Mouse (Mus musculus) lung, postnatal 0 days (tissue): ENCODE data around the gene Trh. TPM values are rescaled to one million over a fixed set of nuclear protein-coding genes. Genes with fewer than 3 reads are reported as not detected.

Experiments used
- ATAC-seq: fragments of 200-750 bp; cut with Nextera tagmentation; 2 replicates; pipeline ENCODE4 v1.8.0; 2017; ENCODE audit warnings: moderate library complexity
- DNase-seq: peaks from one replicate; pipeline ENCODE4 v3.0.0-alpha.2; 2016; ENCODE audit warnings: low spot score
- H3K27ac ChIP-seq: fragments of 300-500 bp; sonication (generic); 2 replicates; pipeline ENCODE4 v1.5.1; 2014; ENCODE audit warnings: antibody characterized with exemption, mild to moderate bottlenecking, low read length, mixed read lengths
- H3K27me3 ChIP-seq: fragments of 300-500 bp; sonication (generic); replicated peaks from 2 replicates; pipeline ENCODE4 v1.6.1; 2014; ENCODE audit warnings: low read length, mixed read lengths; ENCODE audit not compliant: insufficient read depth
- H3K36me3 ChIP-seq: fragments of 300-500 bp; sonication (generic); 2 replicates; pipeline ENCODE4 v1.6.1; 2014; ENCODE audit warnings: low read length, mixed read lengths; ENCODE audit not compliant: insufficient read depth
- H3K4me1 ChIP-seq: fragments of 300-500 bp; sonication (generic); 2 replicates; pipeline ENCODE4 v1.6.1; 2014; ENCODE audit warnings: antibody characterized with exemption, low read depth, low read length, mixed read lengths; ENCODE audit not compliant: insufficient read depth
- H3K4me2 ChIP-seq: fragments of 300-500 bp; sonication (generic); replicated peaks from 2 replicates; pipeline ENCODE4 v1.6.1; 2014; ENCODE audit warnings: low read depth, mild to moderate bottlenecking, low read length, moderate library complexity, mixed read lengths
- H3K4me3 ChIP-seq: fragments of 300-500 bp; sonication (generic); 2 replicates; pipeline ENCODE4 v1.5.1; 2014; ENCODE audit warnings: low read depth, low read length
- H3K9ac ChIP-seq: fragments of 300-500 bp; sonication (generic); replicated peaks from 2 replicates; pipeline ENCODE4 v1.6.1; 2014; ENCODE audit warnings: low read depth, mild to moderate bottlenecking
- H3K9me3 ChIP-seq: fragments of 300-500 bp; sonication (generic); 2 replicates; pipeline ENCODE4 v1.6.1; 2016; ENCODE audit warnings: low read length, mixed read lengths
- CTCF ChIP-seq: IDR thresholded peaks from 2 replicates; pipeline ENCODE4 v1.5.1; 2016; ENCODE audit warnings: antibody characterized with exemption, mild to moderate bottlenecking
- EP300 ChIP-seq: IDR thresholded peaks from 2 replicates; pipeline ENCODE4 v1.6.1; 2016; ENCODE audit warnings: antibody characterized with exemption, mild to moderate bottlenecking, control low read depth
- WGBS: fragments of 180-500 bp; shearing (Covaris S2); extraction: QIAGEN DNeasy Blood & Tissue Kit; methylation state at CpG from one replicate; pipeline ENCODE4 v1.1.7; 2014; 5-methylcytosine and 5-hydroxymethylcytosine counted together
- polyA plus RNA-seq: library from polyadenylated mRNA; unstranded; fragments of >200 nt; fragmentation: Nextera tagmentation; extraction: Ambion mirVana; gene quantifications from 2 replicates; pipeline ENCODE4 v1.2.1, GENCODE M21; 2015

Trh gene
- polyA plus RNA-seq, 1 experiment from 2014 or later: 0.47 TPM

GRCm38 (mm10) chr6:92231356-92231755 lies 13.1 kb downstream of the Trh start:
- ATAC-seq (no peak), DNase-seq (no peak)
- Histone ChIP-seq H3K4me1 (no peaks in the 10 kb centered on the region), H3K36me3 (no peaks in the 10 kb centered on the region), H3K27ac (no peak overlapping the region), H3K4me2 (no peak overlapping the region), H3K4me3 (no peak overlapping the region), H3K27me3 (no peaks in the 10 kb centered on the region), H3K9ac (no peak overlapping the region), H3K9me3 (no peaks in the 10 kb centered on the region)
- TF ChIP-seq CTCF (no peak), EP300 (no peak)
- 33% methylated on average over 1 of the region's 1 CpGs for WGBS

GRCm38 (mm10) chr6:92229586-92229985 lies 14.9 kb downstream of the Trh start:
- Histone ChIP-seq H3K9ac (no peak overlapping the region), H3K4me2 (no peak overlapping the region), H3K27me3 (no peaks in the 10 kb centered on the region), H3K4me3 (no peak overlapping the region), H3K27ac (no peak overlapping the region), H3K4me1 (no peaks in the 10 kb centered on the region), H3K36me3 (no peaks in the 10 kb centered on the region), H3K9me3 (no peaks in the 10 kb centered on the region)
- TF ChIP-seq CTCF (no peak), EP300 (no peak)
- ATAC-seq: no peak
- WGBS: 93% methylated on average over 2 of the region's 2 CpGs
- DNase-seq: no peak

GRCm38 (mm10) chr6:92229103-92229502 lies 15.3 kb downstream of the Trh start:
- ATAC-seq (no peak), DNase-seq (no peak)
- no peaks in the 10 kb centered on the region for H3K36me3 ChIP-seq
- H3K27ac ChIP-seq: no peak overlapping the region
- H3K9me3 ChIP-seq: no peaks in the 10 kb centered on the region
- H3K27me3 ChIP-seq: no peaks in the 10 kb centered on the region
- H3K4me3 ChIP-seq: no peak overlapping the region
- no peak overlapping the region for H3K4me2 ChIP-seq
- no peaks in the 10 kb centered on the region for H3K4me1 ChIP-seq
- no peak for TF ChIP-seq CTCF
- no peak for TF ChIP-seq EP300
- no peak overlapping the region for H3K9ac ChIP-seq

- DNase-seq: no peak
- no peak overlapping the region for H3K27ac ChIP-seq
- no peak for ATAC-seq
- 65% methylated on average over 1 of the region's 1 CpGs for WGBS
- no peak overlapping the region for H3K4me3 ChIP-seq
- H3K9me3 ChIP-seq: no peaks in the 10 kb centered on the region
- no peak overlapping the region for H3K4me2 ChIP-seq
- no peaks in the 10 kb centered on the region for H3K36me3 ChIP-seq
- H3K27me3 ChIP-seq: no peaks in the 10 kb centered on the region
- H3K4me1 ChIP-seq: no peaks in the 10 kb centered on the region
- TF ChIP-seq CTCF (no peak), EP300 (no peak)
- no peak overlapping the region for H3K9ac ChIP-seq
Observed at GRCm38 (mm10) chr6:92224981-92225380, 19.5 kb downstream of the Trh start.

- DNase-seq (no peak), ATAC-seq (no peak)
- H3K9ac ChIP-seq: no peak overlapping the region
- 82% methylated on average over 3 of the region's 3 CpGs for WGBS
- TF ChIP-seq CTCF (no peak), EP300 (no peak)
- H3K4me1 ChIP-seq: no peaks in the 10 kb centered on the region
- H3K36me3 ChIP-seq: no peaks in the 10 kb centered on the region
- no peaks in the 10 kb centered on the region for H3K27me3 ChIP-seq
- no peak overlapping the region for H3K4me2 ChIP-seq
- no peaks in the 10 kb centered on the region for H3K9me3 ChIP-seq
- no peak overlapping the region for H3K27ac ChIP-seq
- H3K4me3 ChIP-seq: no peak overlapping the region
Observed at GRCm38 (mm10) chr6:92222021-92222420, 22.4 kb downstream of the Trh start.

GRCm38 (mm10) chr6:92221604-92222003 lies 22.8 kb downstream of the Trh start:
- H3K27ac ChIP-seq: no peak overlapping the region
- DNase-seq (no peak), ATAC-seq (no peak)
- H3K9ac ChIP-seq: no peak overlapping the region
- H3K4me3 ChIP-seq: no peak overlapping the region
- no peaks in the 10 kb centered on the region for H3K4me1 ChIP-seq
- no peak overlapping the region for H3K4me2 ChIP-seq
- no peaks in the 10 kb centered on the region for H3K36me3 ChIP-seq
- TF ChIP-seq CTCF (no peak), EP300 (no peak)
- no peaks in the 10 kb centered on the region for H3K27me3 ChIP-seq
- 61% methylated on average over 6 of the region's 6 CpGs for WGBS
- H3K9me3 ChIP-seq: no peaks in the 10 kb centered on the region

GRCm38 (mm10) chr6:92219445-92219844 lies 25.0 kb downstream of the Trh start:
- Histone ChIP-seq H3K27ac (no peak overlapping the region), H3K4me1 (no peaks in the 10 kb centered on the region), H3K36me3 (no peaks in the 10 kb centered on the region), H3K4me2 (no peak overlapping the region), H3K27me3 (no peaks in the 10 kb centered on the region), H3K4me3 (no peak overlapping the region), H3K9ac (no peak overlapping the region), H3K9me3 (no peaks in the 10 kb centered on the region)
- 43% methylated on average over 3 of the region's 3 CpGs for WGBS
- TF ChIP-seq EP300 (no peak), CTCF (peak; percentile 72)
- ATAC-seq: no peak
- peak; percentile 30 for DNase-seq
